Mouse (Mus musculus): ENCODE results near the gene Adam19. TPM values are rescaled to one million over a fixed set of nuclear protein-coding genes. Genes with fewer than 3 reads are reported as not detected.

The Adam19 gene
- polyA plus RNA-seq, 1 experiment, result 1.0 TPM

- no peaks in the 10 kb centered on the region; the same call in 1 of the 2 replicates for H3K27me3 ChIP-seq (ENCODE audit: control insufficient read depth, insufficient read depth, low read length)
- no peak overlapping the region for H3K27ac ChIP-seq (ENCODE audit: control insufficient read depth, insufficient read depth, low read depth, low read length)
- no peaks in the 10 kb centered on the region for H3K36me3 ChIP-seq (ENCODE audit: control insufficient read depth, insufficient read depth, low read length)
- TF ChIP-seq CTCF (IDR thresholded peaks at IDR 0.05; ENCODE audit: control insufficient read depth, insufficient read depth, insufficient replicate concordance, low read depth, low read length) (no peak), POLR2A (IDR thresholded peaks at IDR 0.05; ENCODE audit: control insufficient read depth, low read depth, low read length) (no peak)
- H3K4me3 ChIP-seq (ENCODE audit: control insufficient read depth, low read depth, low read length), result peak overlapping the region; percentile 74
- H3K4me1 ChIP-seq (ENCODE audit: control insufficient read depth, insufficient read depth, low read length), result peaks cover 14% of the 10 kb centered on the region
These were observed 589 bp upstream of the Adam19 start for GRCm38 (mm10) chr11:46054911-46055895.

GRCm38 (mm10) chr11:46056770-46057411, 1.1 kb downstream of the Adam19 start:
- Histone ChIP-seq H3K4me1 (ENCODE audit: control insufficient read depth, insufficient read depth, low read length) (peaks cover 14% of the 10 kb centered on the region), H3K4me3 (ENCODE audit: control insufficient read depth, low read depth, low read length) (peak overlapping the region; percentile 74), H3K36me3 (ENCODE audit: control insufficient read depth, insufficient read depth, low read length) (no peaks in the 10 kb centered on the region), H3K27me3 (ENCODE audit: control insufficient read depth, insufficient read depth, low read length) (no peaks in the 10 kb centered on the region; the same call in 1 of the 2 replicates), H3K27ac (ENCODE audit: control insufficient read depth, insufficient read depth, low read depth, low read length) (no peak overlapping the region)
- TF ChIP-seq CTCF (IDR thresholded peaks at IDR 0.05; ENCODE audit: control insufficient read depth, insufficient read depth, insufficient replicate concordance, low read depth, low read length), result no peak
- no peak for TF ChIP-seq POLR2A (IDR thresholded peaks at IDR 0.05; ENCODE audit: control insufficient read depth, low read depth, low read length)

- TF ChIP-seq CTCF (IDR thresholded peaks at IDR 0.05; ENCODE audit: control insufficient read depth, insufficient read depth, insufficient replicate concordance, low read depth, low read length) (no peak), POLR2A (IDR thresholded peaks at IDR 0.05; ENCODE audit: control insufficient read depth, low read depth, low read length) (no peak)
- Histone ChIP-seq H3K4me1 (ENCODE audit: control insufficient read depth, insufficient read depth, low read length) (peaks cover 14% of the 10 kb centered on the region), H3K27ac (ENCODE audit: control insufficient read depth, insufficient read depth, low read depth, low read length) (no peak overlapping the region), H3K27me3 (ENCODE audit: control insufficient read depth, insufficient read depth, low read length) (no peaks in the 10 kb centered on the region; the same call in 1 of the 2 replicates), H3K36me3 (ENCODE audit: control insufficient read depth, insufficient read depth, low read length) (no peaks in the 10 kb centered on the region), H3K4me3 (ENCODE audit: control insufficient read depth, low read depth, low read length) (no peak overlapping the region)
These were observed 2.2 kb downstream of the Adam19 start for GRCm38 (mm10) chr11:46058011-46058410.

GRCm38 (mm10) chr11:46058916-46059315, 3.1 kb downstream of the Adam19 start:
- peaks cover 14% of the 10 kb centered on the region for H3K4me1 ChIP-seq (ENCODE audit: control insufficient read depth, insufficient read depth, low read length)
- no peak overlapping the region for H3K4me3 ChIP-seq (ENCODE audit: control insufficient read depth, low read depth, low read length)
- H3K27ac ChIP-seq (ENCODE audit: control insufficient read depth, insufficient read depth, low read depth, low read length), result no peak overlapping the region
- H3K36me3 ChIP-seq (ENCODE audit: control insufficient read depth, insufficient read depth, low read length), result no peaks in the 10 kb centered on the region
- H3K27me3 ChIP-seq (ENCODE audit: control insufficient read depth, insufficient read depth, low read length), result no peaks in the 10 kb centered on the region; the same call in 1 of the 2 replicates
- TF ChIP-seq POLR2A (IDR thresholded peaks at IDR 0.05; ENCODE audit: control insufficient read depth, low read depth, low read length), result no peak
- no peak for TF ChIP-seq CTCF (IDR thresholded peaks at IDR 0.05; ENCODE audit: control insufficient read depth, insufficient read depth, insufficient replicate concordance, low read depth, low read length)

- H3K36me3 ChIP-seq (ENCODE audit: control insufficient read depth, insufficient read depth, low read length), result no peaks in the 10 kb centered on the region
- no peaks in the 10 kb centered on the region; the same call in 1 of the 2 replicates for H3K27me3 ChIP-seq (ENCODE audit: control insufficient read depth, insufficient read depth, low read length)
- H3K27ac ChIP-seq (ENCODE audit: control insufficient read depth, insufficient read depth, low read depth, low read length), result no peak overlapping the region
- H3K4me3 ChIP-seq (ENCODE audit: control insufficient read depth, low read depth, low read length), result no peak overlapping the region
- no peak for TF ChIP-seq CTCF (IDR thresholded peaks at IDR 0.05; ENCODE audit: control insufficient read depth, insufficient read depth, insufficient replicate concordance, low read depth, low read length)
- no peak for TF ChIP-seq POLR2A (IDR thresholded peaks at IDR 0.05; ENCODE audit: control insufficient read depth, low read depth, low read length)
- peaks cover 14% of the 10 kb centered on the region for H3K4me1 ChIP-seq (ENCODE audit: control insufficient read depth, insufficient read depth, low read length)
These were observed 4.3 kb downstream of the Adam19 start for GRCm38 (mm10) chr11:46059887-46060650.

- no peak for TF ChIP-seq POLR2A (IDR thresholded peaks at IDR 0.05; ENCODE audit: control insufficient read depth, low read depth, low read length)
- no peak for TF ChIP-seq CTCF (IDR thresholded peaks at IDR 0.05; ENCODE audit: control insufficient read depth, insufficient read depth, insufficient replicate concordance, low read depth, low read length)
- peaks cover 12% of the 10 kb centered on the region for H3K4me1 ChIP-seq (ENCODE audit: control insufficient read depth, insufficient read depth, low read length)
- H3K4me3 ChIP-seq (ENCODE audit: control insufficient read depth, low read depth, low read length), result no peak overlapping the region
- H3K27me3 ChIP-seq (ENCODE audit: control insufficient read depth, insufficient read depth, low read length), result no peaks in the 10 kb centered on the region; the same call in 1 of the 2 replicates
- H3K36me3 ChIP-seq (ENCODE audit: control insufficient read depth, insufficient read depth, low read length), result no peaks in the 10 kb centered on the region
- H3K27ac ChIP-seq (ENCODE audit: control insufficient read depth, insufficient read depth, low read depth, low read length), result no peak overlapping the region
These were observed 4.8 kb downstream of the Adam19 start for GRCm38 (mm10) chr11:46060651-46061020.
